Mouse (Mus musculus): Measurements from ENCODE around the gene Vps13d.

The Vps13d gene

GRCm38 (mm10) chr4:144930366-144930765 lies 264.4 kb downstream of the Vps13d start:
- no peak for DNase-seq

- peak; percentile 69 for DNase-seq
Measured at GRCm38 (mm10) chr4:144929811-144930221, 265.0 kb downstream of the Vps13d start.

- DNase-seq: no peak
Measured at GRCm38 (mm10) chr4:144928693-144929436, 265.9 kb downstream of the Vps13d start.
